Mouse (Mus musculus): Measurements from ENCODE around the gene Gnat2.

GRCm38 (mm10) chr3:108123242-108123641 is 30.7 kb downstream of the Gnat2 start:
- TF ChIP-seq MYOG (IDR thresholded peaks at IDR 0.05; ENCODE audit: control insufficient read depth, extremely low read depth, insufficient read length) (no peak), CTCF (IDR thresholded peaks at IDR 0.05; ENCODE audit: control insufficient read depth, insufficient read depth, insufficient read length) (no peak), MAX (IDR thresholded peaks at IDR 0.05) (no peak), CEBPB (IDR thresholded peaks at IDR 0.05; ENCODE audit: low read depth) (no peak), FOSL1 (IDR thresholded peaks at IDR 0.05; ENCODE audit: insufficient read depth, low read length, poor library complexity, severe bottlenecking) (no peak), MYOD1 (IDR thresholded peaks at IDR 0.05; ENCODE audit: control insufficient read depth, insufficient read length, low read depth) (no peak)
